Mouse (Mus musculus) 416B (cell line): ENCODE measurements around the gene Ssr2.
"Not testable (repeated sequence)": the region's sequence is repeated elsewhere in the genome, so short reads cannot be mapped to it uniquely, and the experiment has no call there.

ENCODE experiments used
- DNase-seq: peaks from one replicate; pipeline ENCODE4 v3.0.0; 2011; ENCODE audit warnings: low read depth

Gene Ssr2

GRCm38 (mm10) chr3:88596547-88596946 is 20.9 kb downstream of the Ssr2 start:
- DNase-seq, result not testable (repeated sequence)

- DNase-seq, result no peak
These were observed 26.8 kb downstream of the Ssr2 start for GRCm38 (mm10) chr3:88602466-88602865.

- peak; percentile 91 for DNase-seq
These were observed 28.1 kb downstream of the Ssr2 start for GRCm38 (mm10) chr3:88603714-88604161.

GRCm38 (mm10) chr3:88604863-88605262 is 29.2 kb downstream of the Ssr2 start:
- no peak for DNase-seq

GRCm38 (mm10) chr3:88605666-88606065 is 30.0 kb downstream of the Ssr2 start, which contains the start of gene Arhgef2:
Gene Arhgef2 (plus strand): TSS chr3:88605966.
- not testable (repeated sequence) for DNase-seq

- DNase-seq, result peak; percentile 92
These were observed 31.5 kb downstream of the Ssr2 start for GRCm38 (mm10) chr3:88607065-88607757.

- DNase-seq, result no peak
These were observed 32.1 kb downstream of the Ssr2 start for GRCm38 (mm10) chr3:88607758-88608138.

GRCm38 (mm10) chr3:88609066-88609465 is 33.4 kb downstream of the Ssr2 start:
- peak; percentile 55 for DNase-seq

GRCm38 (mm10) chr3:88614418-88614817 is 38.7 kb downstream of the Ssr2 start:
- DNase-seq, result no peak

GRCm38 (mm10) chr3:88615117-88615516 is 39.4 kb downstream of the Ssr2 start:
- no peak for DNase-seq

GRCm38 (mm10) chr3:88615902-88616391 is 40.3 kb downstream of the Ssr2 start:
- no peak for DNase-seq

GRCm38 (mm10) chr3:88616951-88617500 is 41.4 kb downstream of the Ssr2 start:
- no peak for DNase-seq

GRCm38 (mm10) chr3:88618074-88618871 is 42.6 kb downstream of the Ssr2 start:
- no peak for DNase-seq

GRCm38 (mm10) chr3:88619113-88620097 is 43.7 kb downstream of the Ssr2 start:
- no peak for DNase-seq

GRCm38 (mm10) chr3:88620146-88620991 is 44.7 kb downstream of the Ssr2 start:
- DNase-seq, result no peak

- DNase-seq, result peak; percentile 89
These were observed 45.4 kb downstream of the Ssr2 start for GRCm38 (mm10) chr3:88620992-88621536.

GRCm38 (mm10) chr3:88621537-88622112 is 45.9 kb downstream of the Ssr2 start:
- DNase-seq, result peak; percentile 91

- DNase-seq, result peak; percentile 92
These were observed 46.7 kb downstream of the Ssr2 start for GRCm38 (mm10) chr3:88622113-88622940.

GRCm38 (mm10) chr3:88622941-88623345 is 47.3 kb downstream of the Ssr2 start:
- DNase-seq, result peak; percentile 97
